Mouse (Mus musculus): ENCODE data around the gene Echdc3.

DNA sequence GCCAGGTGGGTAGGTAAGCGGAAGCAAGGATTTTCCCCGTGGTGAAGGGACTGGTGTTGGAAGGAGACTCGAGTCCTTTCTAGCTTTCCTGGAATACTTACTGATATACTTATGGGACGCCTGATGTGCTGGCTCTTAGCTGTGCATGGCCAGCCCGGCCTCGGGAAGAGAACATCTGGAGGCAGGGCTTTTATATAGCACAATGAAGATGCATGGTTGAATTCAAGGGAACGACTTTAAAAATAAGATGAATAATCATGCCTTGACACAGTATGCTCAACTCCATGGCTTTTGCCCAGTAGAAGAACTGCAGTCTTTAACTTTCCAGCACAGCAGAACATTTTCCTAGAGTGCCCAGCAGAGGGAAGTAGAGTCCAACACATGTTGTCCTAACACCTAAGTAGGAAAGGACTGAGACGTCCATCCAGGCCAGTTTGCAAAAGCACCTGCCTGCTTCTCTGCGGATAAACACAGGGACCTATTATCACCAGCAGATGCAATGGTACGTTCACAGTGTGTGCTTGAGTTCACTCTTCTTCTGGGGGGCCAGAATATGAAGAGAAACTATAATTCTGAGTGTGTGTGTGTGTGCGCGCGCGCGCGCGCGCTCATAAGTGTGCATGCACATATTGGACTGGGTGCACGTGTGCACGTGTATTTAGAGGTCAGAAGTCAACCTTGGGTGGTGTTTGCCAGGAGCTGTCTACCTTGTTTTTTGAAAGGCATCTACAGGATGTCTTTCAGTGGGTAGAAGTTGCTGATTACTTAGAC is 19.8 kb downstream of the Echdc3 start:
- TF ChIP-seq CTCF (IDR thresholded peaks at IDR 0.05; ENCODE audit: low read depth) = peak; percentile 73
- no peak for TF ChIP-seq EP300 (IDR thresholded peaks at IDR 0.05; ENCODE audit: low read depth)

Measured in liver, embryonic 14.5 days (tissue).